Mouse (Mus musculus): Measurements from ENCODE around the gene Nup214.

GRCm38 (mm10) chr2:31994896-31995295 lies 20.7 kb downstream of the Nup214 start:
- TF ChIP-seq CTCF (IDR thresholded peaks at IDR 0.05), result no peak
- TF ChIP-seq EP300 (IDR thresholded peaks at IDR 0.05; ENCODE audit: insufficient read depth, low read depth, low read length), result no peak
- TF ChIP-seq POLR2A (IDR thresholded peaks at IDR 0.05; ENCODE audit: insufficient read depth, low read depth, low read length), result no peak

All from heart, adult 2 months (tissue).